In the genomic region with DNA sequence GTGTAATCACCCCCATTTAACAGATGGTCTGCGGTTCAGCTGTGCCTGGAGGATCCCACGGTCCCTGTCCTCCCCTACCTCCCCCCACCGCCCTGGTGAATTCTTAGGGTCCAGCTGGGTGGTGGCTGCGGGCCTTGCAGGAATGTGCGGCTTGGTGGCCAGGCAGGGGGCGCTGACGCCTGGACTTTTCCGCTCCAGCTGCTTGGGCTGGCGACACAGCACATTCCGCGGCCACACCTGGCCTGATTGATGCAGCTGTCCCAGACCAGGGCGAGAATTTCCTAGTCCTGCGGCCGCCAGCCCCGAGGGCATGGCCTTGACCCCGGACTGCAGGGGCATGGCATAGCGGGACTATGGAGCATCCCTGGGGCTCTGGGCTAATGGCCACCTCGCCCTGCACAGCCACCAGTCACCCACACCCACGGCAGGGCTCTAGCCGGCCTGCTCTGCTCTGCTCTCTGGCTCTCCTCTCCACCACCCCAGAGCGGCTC, we compare ENCODE assay signal across 9 mouse cellular contexts. TPM values are rescaled to one million over a fixed set of nuclear protein-coding genes. Genes with fewer than 3 reads are reported as not detected.
DNase-seq lines count a peak whose midpoint lies in the region; ATAC-seq lines count a peak whose summit lies in the region.
"Had no signal": no experiment of that assay in that cellular context is flagged by ENCODE, and none has a peak within 500 bp of the region (broad histone marks: within the 10 kb centered on the region; RNA-seq: fewer than 3 reads in every experiment).

No protein-coding gene starts in this region.

- peak overlapping the region; percentile 17; the same call in 1 of the 2 replicates for H3K4me3 ChIP-seq in heart, embryonic 15.5 days
- H3K4me3 ChIP-seq in midbrain, embryonic 13.5 days (replicated peaks) = peak overlapping the region; percentile 29

- no peaks in the 10 kb centered on the region for H3K36me3 ChIP-seq in heart, embryonic 15.5 days
- H3K36me3 ChIP-seq in midbrain, embryonic 13.5 days = no peaks in the 10 kb centered on the region

- peaks cover 26% of the 10 kb centered on the region for H3K27me3 ChIP-seq in heart, embryonic 15.5 days
- H3K27me3 ChIP-seq in midbrain, embryonic 13.5 days = peaks cover 24% of the 10 kb centered on the region

- H3K4me1 ChIP-seq in heart, embryonic 15.5 days (replicated peaks) = peaks cover 7% of the 10 kb centered on the region
- peaks cover 8% of the 10 kb centered on the region for H3K4me1 ChIP-seq in midbrain, embryonic 13.5 days (replicated peaks)

- H3K9ac ChIP-seq in heart, embryonic 15.5 days = 0 out of 2 replicates have a peak overlapping the region, but pooled peaks have one; percentile 26
- peak overlapping the region; percentile 59 for H3K9ac ChIP-seq in midbrain, embryonic 13.5 days (replicated peaks)

- WGBS in heart, embryonic 15.5 days = 3% methylated on average over 21 of the region's 21 CpGs
- WGBS in midbrain, embryonic 13.5 days = under 1% methylated on average over 21 of the region's 21 CpGs

- H3K9me3 ChIP-seq in heart, embryonic 15.5 days (replicated peaks) = no peaks in the 10 kb centered on the region
- no peaks in the 10 kb centered on the region for H3K9me3 ChIP-seq in midbrain, embryonic 13.5 days

- no peak for ATAC-seq in heart, embryonic 15.5 days (replicated peaks; ENCODE audit: insufficient number of reproducible peaks, insufficient read depth, low FRiP score, low read depth)
- peak; percentile 60; the same call in 1 of the 2 replicates for ATAC-seq in midbrain, embryonic 13.5 days

- no peak overlapping the region for H3K27ac ChIP-seq in heart, embryonic 15.5 days
- H3K27ac ChIP-seq in midbrain, embryonic 13.5 days = no peak overlapping the region

- DNase-seq in heart, adult 11 months = no peak
- peak; percentile 58 for DNase-seq in forelimb bud, embryonic 11.5 days (ENCODE audit: low read depth, low spot score)
- DNase-seq in kidney, postnatal 4 days = peak; percentile 72 to 84
- no peak for DNase-seq in adrenal gland, adult 2 months
- no peak for DNase-seq in cerebellum, adult 9-10 months
- DNase-seq in urinary bladder, postnatal 14 days (ENCODE audit: low spot score) = no peak

- H3K4me2 ChIP-seq in heart, embryonic 15.5 days = peak overlapping the region; percentile 49
- peak overlapping the region; percentile 57 for H3K4me2 ChIP-seq in midbrain, embryonic 13.5 days (replicated peaks)

RNA-seq across cellular contexts. Expression of gene Fitm2, which starts 9.2 kb away (rescaled TPM):
- polyA plus RNA-seq in heart, embryonic 15.5 days (2015; fragmentation: Nextera tagmentation; extraction: Ambion mirVana) = 12.5 and 13.9 TPM in 2 replicates
- 12.1 and 12.7 TPM in 2 replicates for polyA plus RNA-seq in midbrain, embryonic 13.5 days (2015; fragmentation: Nextera tagmentation; extraction: Ambion mirVana)
- 100 to 1,000 TPM in 1 of 2 experiments, 10 to 100 TPM in 1; 88.8 to 102 TPM for total RNA-seq in adrenal gland, adult 2 months (2021)
- 58.7 and 60.9 TPM in 2 replicates for polyA plus RNA-seq in adrenal gland, adult 2 months (2012; rRNA removed)

RNA-seq across cellular contexts. Expression of gene R3hdml, which starts 10.5 kb away (rescaled TPM):
- not detected in 2 replicates for polyA plus RNA-seq in heart, embryonic 15.5 days (2015; fragmentation: Nextera tagmentation; extraction: Ambion mirVana)
- polyA plus RNA-seq in midbrain, embryonic 13.5 days (2015; fragmentation: Nextera tagmentation; extraction: Ambion mirVana) = 0.18 TPM in 1 of 2 replicates, not detected in the other
- total RNA-seq in adrenal gland, adult 2 months (2021) = not detected
- not detected in 2 replicates for polyA plus RNA-seq in adrenal gland, adult 2 months (2012; rRNA removed)
- total RNA-seq: layer of hippocampus, adult 18-20 months had no signal

RNA-seq across cellular contexts. Expression of gene Hnf4a, which starts 25.0 kb away (rescaled TPM):
- polyA plus RNA-seq in heart, embryonic 15.5 days (2015; fragmentation: Nextera tagmentation; extraction: Ambion mirVana) = 0.46 TPM in 1 of 2 replicates, not detected in the other
- not detected in 2 replicates for polyA plus RNA-seq in midbrain, embryonic 13.5 days (2015; fragmentation: Nextera tagmentation; extraction: Ambion mirVana)
- 1 to 10 TPM in 1 of 2 experiments, under 1 TPM in 1; 0.14 to 1.1 TPM for total RNA-seq in adrenal gland, adult 2 months (2021)
- 0.15 TPM in 1 of 2 replicates, not detected in the other for polyA plus RNA-seq in adrenal gland, adult 2 months (2012; rRNA removed)
- total RNA-seq: layer of hippocampus, adult 18-20 months had no signal

RNA-seq across cellular contexts. Expression of gene Gdap1l1, which starts 43.3 kb away (rescaled TPM):
- 0.18 and 1.5 TPM in 2 replicates for polyA plus RNA-seq in heart, embryonic 15.5 days (2015; fragmentation: Nextera tagmentation; extraction: Ambion mirVana)
- 114 and 121 TPM in 2 replicates for polyA plus RNA-seq in midbrain, embryonic 13.5 days (2015; fragmentation: Nextera tagmentation; extraction: Ambion mirVana)
- 1 to 10 TPM; 2.2 to 4.2 TPM for total RNA-seq in adrenal gland, adult 2 months (2021)
- polyA plus RNA-seq in adrenal gland, adult 2 months (2012; rRNA removed) = 6.5 and 8.7 TPM in 2 replicates

RNA-seq across cellular contexts. Expression of gene Oser1, which starts 57.1 kb away (rescaled TPM):
- 47.5 and 55.9 TPM in 2 replicates for polyA plus RNA-seq in heart, embryonic 15.5 days (2015; fragmentation: Nextera tagmentation; extraction: Ambion mirVana)
- 77.3 and 79.4 TPM in 2 replicates for polyA plus RNA-seq in midbrain, embryonic 13.5 days (2015; fragmentation: Nextera tagmentation; extraction: Ambion mirVana)
- 10 to 100 TPM; 29.2 to 49.2 TPM for total RNA-seq in adrenal gland, adult 2 months (2021)
- polyA plus RNA-seq in adrenal gland, adult 2 months (2012; rRNA removed) = 3.0 TPM in 2 replicates

Comparison
In these comparisons a context has a peak if more than half of its experiments do, and no peak if none do; other contexts are left out.
1. DNase-seq: peak in forelimb bud, embryonic 11.5 days (single experiment) and kidney, postnatal 4 days (2 of 2); none in heart, adult 11 months (single experiment), adrenal gland, adult 2 months (single experiment), cerebellum, adult 9-10 months (single experiment) and urinary bladder, postnatal 14 days (single experiment).